Mouse (Mus musculus) lung, postnatal 0 days (tissue): ENCODE results near the gene Catip. TPM values are rescaled to one million over a fixed set of nuclear protein-coding genes. Genes with fewer than 3 reads are reported as not detected.

Experiments
- ATAC-seq: fragments of 200-750 bp; cut with Nextera tagmentation; 2 replicates; pipeline ENCODE4 v1.8.0; 2017; ENCODE audit warnings: moderate library complexity
- DNase-seq: peaks from one replicate; pipeline ENCODE4 v3.0.0-alpha.2; 2016; ENCODE audit warnings: low spot score
- H3K27ac ChIP-seq: fragments of 300-500 bp; sonication (generic); 2 replicates; pipeline ENCODE4 v1.5.1; 2014; ENCODE audit warnings: antibody characterized with exemption, mild to moderate bottlenecking, low read length, mixed read lengths
- H3K27me3 ChIP-seq: fragments of 300-500 bp; sonication (generic); replicated peaks from 2 replicates; pipeline ENCODE4 v1.6.1; 2014; ENCODE audit warnings: low read length, mixed read lengths; ENCODE audit not compliant: insufficient read depth
- H3K36me3 ChIP-seq: fragments of 300-500 bp; sonication (generic); 2 replicates; pipeline ENCODE4 v1.6.1; 2014; ENCODE audit warnings: low read length, mixed read lengths; ENCODE audit not compliant: insufficient read depth
- H3K4me1 ChIP-seq: fragments of 300-500 bp; sonication (generic); 2 replicates; pipeline ENCODE4 v1.6.1; 2014; ENCODE audit warnings: antibody characterized with exemption, low read depth, low read length, mixed read lengths; ENCODE audit not compliant: insufficient read depth
- H3K4me2 ChIP-seq: fragments of 300-500 bp; sonication (generic); replicated peaks from 2 replicates; pipeline ENCODE4 v1.6.1; 2014; ENCODE audit warnings: low read depth, mild to moderate bottlenecking, low read length, moderate library complexity, mixed read lengths
- H3K4me3 ChIP-seq: fragments of 300-500 bp; sonication (generic); 2 replicates; pipeline ENCODE4 v1.5.1; 2014; ENCODE audit warnings: low read depth, low read length
- H3K9ac ChIP-seq: fragments of 300-500 bp; sonication (generic); replicated peaks from 2 replicates; pipeline ENCODE4 v1.6.1; 2014; ENCODE audit warnings: low read depth, mild to moderate bottlenecking
- H3K9me3 ChIP-seq: fragments of 300-500 bp; sonication (generic); 2 replicates; pipeline ENCODE4 v1.6.1; 2016; ENCODE audit warnings: low read length, mixed read lengths
- CTCF ChIP-seq: IDR thresholded peaks from 2 replicates; pipeline ENCODE4 v1.5.1; 2016; ENCODE audit warnings: antibody characterized with exemption, mild to moderate bottlenecking
- EP300 ChIP-seq: IDR thresholded peaks from 2 replicates; pipeline ENCODE4 v1.6.1; 2016; ENCODE audit warnings: antibody characterized with exemption, mild to moderate bottlenecking, control low read depth
- WGBS: fragments of 180-500 bp; shearing (Covaris S2); extraction: QIAGEN DNeasy Blood & Tissue Kit; methylation state at CpG from one replicate; pipeline ENCODE4 v1.1.7; 2014; 5-methylcytosine and 5-hydroxymethylcytosine counted together
- polyA plus RNA-seq: library from polyadenylated mRNA; unstranded; fragments of >200 nt; fragmentation: Nextera tagmentation; extraction: Ambion mirVana; gene quantifications from 2 replicates; pipeline ENCODE4 v1.2.1, GENCODE M21; 2015

Catip gene
- polyA plus RNA-seq, 1 experiment from 2014 or later, result 3.4 TPM

- TF ChIP-seq EP300, result peak; percentile 73
- TF ChIP-seq CTCF, result peak; percentile 95
- no peaks in the 10 kb centered on the region; the same call in 1 of the 2 replicates for H3K36me3 ChIP-seq
These were observed 35.5 kb downstream of the Catip start for GRCm38 (mm10) chr1:74397268-74397918.

DNA sequence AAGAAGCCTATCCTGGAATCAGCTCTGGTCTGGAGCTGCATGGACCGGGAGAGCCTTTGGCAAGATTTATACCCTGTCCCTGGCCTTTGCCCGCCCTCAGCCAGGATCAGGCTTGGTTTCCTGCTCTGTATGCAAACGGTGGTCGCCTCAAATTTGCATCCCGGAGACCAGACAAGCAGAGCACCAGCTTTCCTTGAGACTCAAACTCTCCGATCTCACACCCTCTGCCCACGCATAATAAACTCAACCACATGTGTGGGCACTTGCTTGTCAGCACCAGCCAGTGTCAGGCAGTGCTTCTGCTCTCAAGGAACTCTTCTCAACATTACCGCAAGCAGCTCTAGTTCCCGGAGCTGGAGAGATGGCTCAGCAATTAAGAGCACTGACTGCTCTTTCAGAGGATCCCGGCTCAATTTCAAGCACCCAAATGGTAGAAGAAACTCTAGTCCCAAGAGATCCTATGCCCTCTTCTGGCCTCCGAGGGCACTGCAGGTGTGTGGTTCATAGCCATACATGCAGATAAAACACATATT lies 36.1 kb downstream of the Catip start:
- H3K27me3 ChIP-seq, result no peaks in the 10 kb centered on the region
- peak overlapping the region; percentile 45 for H3K4me3 ChIP-seq
- no peaks in the 10 kb centered on the region for H3K9me3 ChIP-seq
- H3K4me1 ChIP-seq, result 0 out of 2 replicates have a peak, but pooled peaks cover 2% of the 10 kb centered on the region
- H3K27ac ChIP-seq, result peak overlapping the region; percentile 84
- H3K9ac ChIP-seq, result peak overlapping the region; percentile 54
- ATAC-seq (peak; percentile 12), DNase-seq (peak; percentile 72)
- TF ChIP-seq CTCF (peak; percentile 76), EP300 (no peak)
- peak overlapping the region; percentile 83 for H3K4me2 ChIP-seq
- WGBS, result 3% methylated on average over 11 of the region's 11 CpGs
- H3K36me3 ChIP-seq, result no peaks in the 10 kb centered on the region; the same call in 1 of the 2 replicates

More at GRCm38 (mm10) chr1:74397268-74397918, 35.5 kb downstream of the Catip start:
- ATAC-seq (peak; percentile 95), DNase-seq (peak; percentile 100)
- Histone ChIP-seq H3K27ac (peak overlapping the region; percentile 84), H3K4me2 (peak overlapping the region; percentile 83), H3K4me1 (peaks cover 6% of the 10 kb centered on the region; the same call in 1 of the 2 replicates), H3K9ac (peak overlapping the region; percentile 54), H3K27me3 (no peaks in the 10 kb centered on the region), H3K9me3 (no peaks in the 10 kb centered on the region), H3K4me3 (peak overlapping the region; percentile 45)
- WGBS, result under 1% methylated on average over 32 of the region's 41 CpGs

DNA sequence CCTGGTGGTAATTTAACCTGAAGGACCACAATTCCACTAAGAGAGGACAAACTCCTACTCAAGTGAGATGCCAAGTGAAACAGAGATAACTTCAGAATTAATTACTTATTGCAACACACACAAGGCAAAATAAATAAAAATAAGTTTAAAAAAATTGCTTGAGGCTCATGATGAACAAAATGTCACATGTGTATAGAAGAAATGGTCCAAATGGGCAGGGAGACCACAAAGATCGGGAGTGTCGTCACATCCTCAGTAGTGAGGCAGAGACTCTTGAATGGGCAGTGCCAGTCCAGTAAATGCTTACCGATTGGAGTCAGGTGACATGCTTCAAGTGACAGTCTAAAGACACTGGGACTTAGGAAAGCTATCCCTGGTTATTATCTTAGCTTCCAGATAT lies 38.6 kb downstream of the Catip start:
- no peak overlapping the region for H3K9ac ChIP-seq
- TF ChIP-seq EP300 (no peak), CTCF (no peak)
- H3K4me1 ChIP-seq, result no peaks in the 10 kb centered on the region
- no peak overlapping the region for H3K27ac ChIP-seq
- H3K4me3 ChIP-seq, result no peak overlapping the region
- H3K36me3 ChIP-seq, result no peaks in the 10 kb centered on the region
- 60% methylated on average over 3 of the region's 3 CpGs for WGBS
- H3K9me3 ChIP-seq, result no peaks in the 10 kb centered on the region
- H3K27me3 ChIP-seq, result no peaks in the 10 kb centered on the region
- DNase-seq (no peak), ATAC-seq (no peak)
- no peak overlapping the region for H3K4me2 ChIP-seq

DNA sequence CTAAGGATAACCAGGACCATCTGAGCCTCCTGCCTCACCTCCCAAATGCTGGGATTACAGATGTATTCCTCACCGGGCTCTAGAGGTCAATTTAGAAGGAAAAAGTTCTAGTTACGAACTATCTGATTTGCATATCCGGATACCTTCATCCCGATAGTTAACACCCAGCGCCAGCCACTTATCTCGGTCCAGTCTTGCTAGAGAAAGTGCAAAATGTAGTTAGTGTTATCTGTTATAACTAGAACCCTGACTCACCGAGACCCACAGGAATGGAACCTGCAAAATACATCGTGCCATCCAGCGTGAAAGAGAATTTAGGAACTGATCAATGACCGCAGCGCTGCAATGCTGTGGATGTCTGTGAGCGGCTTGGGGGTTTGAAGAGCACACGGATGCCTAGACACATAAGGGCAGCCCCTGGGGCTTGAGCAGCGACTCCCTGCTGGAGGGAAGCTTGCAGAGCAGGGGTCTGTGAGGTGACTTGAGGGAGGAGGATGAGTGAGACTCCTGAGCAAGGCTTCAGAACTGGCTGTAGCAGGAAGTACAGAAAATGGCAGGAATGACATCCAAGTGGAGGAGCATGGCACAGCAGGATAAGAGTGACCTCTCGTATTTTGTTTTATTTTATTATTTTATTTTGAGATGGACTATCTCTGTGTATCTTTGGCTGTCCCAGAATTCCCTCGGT lies 39.3 kb downstream of the Catip start:
- Histone ChIP-seq H3K4me2 (no peak overlapping the region), H3K27me3 (no peaks in the 10 kb centered on the region), H3K4me1 (no peaks in the 10 kb centered on the region), H3K9ac (no peak overlapping the region), H3K9me3 (no peaks in the 10 kb centered on the region), H3K27ac (no peak overlapping the region), H3K36me3 (no peaks in the 10 kb centered on the region), H3K4me3 (no peak overlapping the region)
- 43% methylated on average over 16 of the region's 16 CpGs for WGBS
- no peak for ATAC-seq
- no peak for TF ChIP-seq CTCF
- no peak for TF ChIP-seq EP300
- DNase-seq, result no peak

GRCm38 (mm10) chr1:74404206-74404605 lies 42.3 kb downstream of the Catip start:
- no peak overlapping the region for H3K9ac ChIP-seq
- no peaks in the 10 kb centered on the region for H3K4me1 ChIP-seq
- no peak for DNase-seq
- H3K27me3 ChIP-seq, result no peaks in the 10 kb centered on the region
- H3K9me3 ChIP-seq, result no peaks in the 10 kb centered on the region
- WGBS, result 78% methylated on average over 4 of the region's 4 CpGs
- no peak overlapping the region for H3K4me2 ChIP-seq
- TF ChIP-seq CTCF (no peak), EP300 (no peak)
- H3K36me3 ChIP-seq, result no peaks in the 10 kb centered on the region
- H3K27ac ChIP-seq, result no peak overlapping the region
- H3K4me3 ChIP-seq, result no peak overlapping the region
- ATAC-seq, result no peak

GRCm38 (mm10) chr1:74408589-74409504 lies 46.9 kb downstream of the Catip start, which contains the start of gene Vil1:
Gene Vil1 (plus strand): TSS chr1:74409376.
- Histone ChIP-seq H3K36me3 (no peaks in the 10 kb centered on the region), H3K4me2 (no peak within 1 kb of the TSS), H3K9me3 (no peaks in the 10 kb centered on the region), H3K27me3 (no peaks in the 10 kb centered on the region), H3K4me3 (no peak within 1 kb of the TSS), H3K9ac (no peak within 1 kb of the TSS), H3K27ac (no peak within 1 kb of the TSS), H3K4me1 (no peaks in the 10 kb centered on the region)
- DNase-seq (no peak), ATAC-seq (no peak)
- WGBS, result 29% methylated on average over 13 of the region's 15 CpGs
- no peak for TF ChIP-seq EP300
- TF ChIP-seq CTCF, result no peak
